Comparison of ENCODE assay signal across 16 mouse cellular contexts in the genomic region with DNA sequence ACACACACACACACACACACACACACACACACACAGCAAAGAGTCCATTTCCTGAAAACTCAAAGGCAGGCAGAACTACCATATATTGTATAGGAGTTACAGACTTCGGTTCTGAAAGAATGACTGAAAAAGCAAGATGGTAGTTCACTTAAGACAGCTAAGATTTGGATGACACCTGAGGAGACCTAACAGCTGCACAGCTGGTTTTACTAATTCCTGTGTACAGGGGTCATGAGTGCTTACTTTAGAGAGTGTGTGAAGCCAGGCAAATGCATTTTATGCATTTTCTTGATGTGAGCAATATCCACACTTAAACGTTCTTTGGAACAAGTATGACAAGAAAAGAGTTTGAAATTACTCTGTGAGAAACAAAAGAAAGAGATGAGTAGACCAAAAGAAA.
"Had no signal": no experiment of that assay in that cellular context is flagged by ENCODE, and none has a peak within 500 bp of the region (broad histone marks: within the 10 kb centered on the region; RNA-seq: fewer than 3 reads in every experiment).

No protein-coding gene starts in this region.

- H3K4me1 ChIP-seq: neural tube, embryonic 12.5 days; neural tube, embryonic 13.5 days; neural tube, embryonic 15.5 days; stomach, embryonic 15.5 days had no signal

- DNase-seq: retina, postnatal 1 day; right cerebral cortex, adult 18-20 months; right cerebral cortex, postnatal 14 days; right cerebral cortex, postnatal 25 days; right cerebral cortex, postnatal 4 days; spleen, adult 18-20 months; thymus, adult 18-20 months; thymus, adult 2 months; thymus, postnatal 14 days; thymus, postnatal 25 days; thymus, postnatal 36 days; thymus, postnatal 4 days had no signal

- H3K4me3 ChIP-seq: neural tube, embryonic 12.5 days; neural tube, embryonic 13.5 days; neural tube, embryonic 15.5 days; stomach, embryonic 15.5 days had no signal

- H3K4me2 ChIP-seq: neural tube, embryonic 12.5 days; neural tube, embryonic 13.5 days; neural tube, embryonic 15.5 days; stomach, embryonic 15.5 days had no signal

- H3K36me3 ChIP-seq: neural tube, embryonic 12.5 days; neural tube, embryonic 13.5 days; neural tube, embryonic 15.5 days; stomach, embryonic 15.5 days had no signal

- H3K27me3 ChIP-seq: neural tube, embryonic 12.5 days; neural tube, embryonic 13.5 days; neural tube, embryonic 15.5 days; stomach, embryonic 15.5 days had no signal
